Mouse (Mus musculus) testis, adult 10 weeks (tissue): Measurements from ENCODE around the gene Fate1. TPM values are rescaled to one million over a fixed set of nuclear protein-coding genes. Genes with fewer than 3 reads are reported as not detected.

Source experiments
- polyA plus RNA-seq: library from polyadenylated mRNA; stranded (reverse); fragments of 350-450 nt; fragmentation: Illumina TruSeq; extraction: RNeasy Lipid Tissue Mini Kit (QIAGEN cat#74804); gene quantifications from one replicate; pipeline ENCODE4 v1.2.3, GENCODE M21; 2014; ENCODE audit warnings: low read depth, low replicate concordance

Gene Fate1
- polyA plus RNA-seq = 0.27 TPM

GRCm38 (mm10) chrX:71972686-71973085 is at the start of gene Fate1:
TSS of gene Fate1 (plus strand) at chrX:71972986.

GRCm38 (mm10) chrX:71962073-71963051 is 10.4 kb upstream of the Fate1 start, which contains the start of gene Prrg3:
TSS of gene Prrg3 (plus strand) at chrX:71962624.

GRCm38 (mm10) chrX:71991549-71991948 is 18.8 kb downstream of the Fate1 start, which contains the start of gene Cnga2:
TSS of gene Cnga2 (plus strand) at chrX:71991849.

Other genes with a start within 250 kb of the Fate1 start
- 13.9 TPM for gene Vma21, start 157.1 kb upstream of the Fate1 start, polyA plus RNA-seq
- gene Gm1141, start 52.0 kb upstream of the Fate1 start, polyA plus RNA-seq = 211 TPM
- 2.8 TPM for gene Prrg3, start 10.4 kb upstream of the Fate1 start, polyA plus RNA-seq
- not detected for gene Cnga2, start 18.9 kb downstream of the Fate1 start, polyA plus RNA-seq
- gene Magea4, start 249.0 kb downstream of the Fate1 start, polyA plus RNA-seq = 3.6 TPM